Mouse (Mus musculus) spleen, postnatal 14 days (tissue): Measurements from ENCODE around the gene Kcnma1.

ENCODE experiments used
- DNase-seq, 2 experiments: peaks; one replicate each; pipeline ENCODE4 v3.0.0; 2021 to 2022; ENCODE audit warnings: low spot score in 2 of 2

The Kcnma1 gene

DNA sequence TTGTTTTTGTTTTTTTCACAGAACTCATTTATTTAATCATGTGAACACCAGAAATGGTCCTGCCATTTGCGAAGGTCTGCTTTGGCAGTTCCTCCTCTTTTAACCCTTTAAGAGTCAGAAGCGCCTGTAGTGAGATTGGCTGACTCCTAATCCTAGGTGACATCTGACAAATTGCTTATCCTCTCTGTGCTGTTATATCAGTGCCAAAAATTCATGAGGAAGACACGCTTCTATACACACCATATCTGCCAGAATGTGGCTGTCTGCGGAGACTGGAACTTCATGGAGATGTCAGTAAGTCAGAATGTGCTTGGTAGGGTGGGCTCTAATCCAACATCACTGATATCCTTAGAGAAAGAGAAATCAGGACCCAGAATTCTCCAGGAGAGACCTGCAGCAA lies 157.3 kb downstream of the Kcnma1 start:
- no peak for DNase-seq

DNA sequence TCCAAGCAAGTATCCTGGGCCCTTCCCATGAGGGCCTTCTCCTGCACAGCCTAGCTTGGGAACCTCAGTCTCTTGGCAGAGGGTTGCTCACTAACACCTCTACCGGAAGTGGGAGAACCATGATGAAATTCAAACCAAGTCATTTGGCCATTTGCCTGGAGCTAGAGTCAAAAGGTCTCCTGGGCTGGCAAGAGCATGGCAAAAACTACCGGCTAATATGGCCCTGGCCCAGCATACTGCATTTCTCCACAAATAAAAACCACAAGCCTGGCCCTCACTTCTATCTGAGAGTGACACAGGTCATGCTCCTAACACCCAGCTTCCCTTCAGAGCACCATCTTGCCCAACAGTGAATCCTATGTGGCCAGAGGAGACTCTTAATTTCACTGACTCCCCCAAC lies 159.3 kb downstream of the Kcnma1 start:
- no peak for DNase-seq

- DNase-seq, result no peak
Measured at GRCm38 (mm10) chr14:23848529-23849141, 165.7 kb downstream of the Kcnma1 start.

DNA sequence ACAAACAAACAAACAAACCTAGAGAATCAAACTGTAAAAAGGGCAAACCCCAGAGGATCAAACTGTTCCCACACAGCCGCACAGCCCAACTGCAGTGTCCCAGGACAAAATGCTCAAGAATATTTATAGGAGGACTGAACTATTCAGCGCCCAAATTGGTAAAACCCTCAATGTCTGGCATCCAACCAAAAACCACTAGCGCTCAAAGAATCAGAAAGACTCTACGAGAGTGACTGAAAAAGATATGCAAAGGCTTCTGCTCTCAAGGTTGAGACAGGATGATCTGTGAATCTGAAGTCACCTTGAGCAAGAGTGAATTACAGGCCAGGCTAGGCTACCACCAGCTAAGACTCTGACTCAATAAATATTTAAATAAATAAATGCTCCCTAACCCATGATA lies 167.6 kb downstream of the Kcnma1 start:
- no peak for DNase-seq

- no peak for DNase-seq
Measured at GRCm38 (mm10) chr14:23842025-23842424, 172.3 kb downstream of the Kcnma1 start.

DNA sequence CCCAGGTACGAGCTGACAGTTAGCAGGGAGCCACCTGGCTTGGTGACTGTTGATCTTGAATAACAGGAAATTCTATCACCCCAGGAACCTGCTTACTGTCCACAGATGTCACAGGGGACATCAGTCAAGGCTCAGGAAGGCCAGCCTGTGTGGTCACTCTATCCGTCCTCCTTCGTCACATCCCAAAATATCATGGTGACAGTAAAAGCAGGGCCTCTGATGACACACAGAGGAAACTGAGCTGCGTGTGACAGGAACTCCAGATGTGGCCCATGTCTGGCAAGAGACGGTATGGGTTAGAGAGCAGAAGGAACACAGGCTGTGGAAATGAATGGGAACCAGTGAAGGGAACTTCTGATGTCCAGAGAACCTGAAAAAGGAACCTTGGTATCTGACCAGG lies 174.7 kb downstream of the Kcnma1 start:
- DNase-seq, result no peak

DNA sequence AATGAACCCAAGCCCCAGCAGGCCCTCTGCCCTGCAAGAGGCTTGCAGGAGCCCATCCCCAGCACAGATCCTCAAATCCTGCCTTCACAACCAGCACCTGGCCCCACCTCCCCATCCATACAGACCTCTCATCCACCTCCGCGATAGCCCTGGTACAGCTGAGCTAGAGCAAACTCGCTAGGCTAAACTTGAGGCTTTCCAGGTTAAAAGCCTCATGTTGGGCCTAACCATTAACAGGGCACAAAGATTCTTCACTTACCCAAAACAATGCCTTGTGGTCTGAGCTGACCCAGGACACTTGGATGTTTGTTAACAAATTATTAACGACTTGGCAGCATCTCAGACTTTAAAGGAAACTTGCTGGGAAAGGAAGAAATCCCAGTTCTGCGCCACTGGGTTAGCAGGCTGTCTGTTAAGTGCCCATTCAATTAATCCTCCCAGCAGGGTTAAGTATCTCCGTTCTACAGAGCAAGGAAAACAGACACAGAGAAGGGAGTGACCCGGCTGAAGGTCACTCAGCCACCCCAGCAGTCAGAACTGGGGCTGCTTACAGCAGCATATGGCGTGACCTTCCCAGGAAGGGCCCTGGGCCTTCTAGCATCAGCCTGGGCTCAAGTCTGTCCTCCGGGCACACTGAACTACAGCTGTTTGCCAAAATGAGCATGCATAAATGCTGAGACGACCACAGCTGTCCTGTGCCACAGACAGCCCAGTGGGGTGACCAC lies 178.7 kb downstream of the Kcnma1 start:
- no peak for DNase-seq

GRCm38 (mm10) chr14:23831284-23831683 lies 183.0 kb downstream of the Kcnma1 start:
- no peak for DNase-seq

DNA sequence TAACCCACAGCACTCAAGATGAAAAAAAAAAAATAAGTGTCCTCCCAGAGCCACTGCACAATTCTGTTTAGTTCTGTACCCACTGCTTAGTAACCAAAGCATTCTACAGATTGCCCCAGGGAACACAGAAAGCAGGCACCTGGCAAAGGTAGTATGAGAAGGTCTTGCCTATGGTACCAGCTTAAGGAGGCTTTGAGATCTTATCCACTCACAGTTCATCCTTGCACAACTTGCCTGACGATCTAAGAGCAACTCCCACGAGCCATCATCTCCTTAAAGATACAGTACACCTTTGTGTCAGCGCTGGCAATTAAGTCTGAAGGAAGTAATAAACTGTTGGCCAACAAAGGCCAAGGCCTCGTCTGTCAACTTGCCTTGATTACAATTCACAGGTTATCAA lies 184.0 kb downstream of the Kcnma1 start:
- no peak for DNase-seq

- no peak for DNase-seq
Measured at GRCm38 (mm10) chr14:23828711-23829320, 185.5 kb downstream of the Kcnma1 start.

- no peak for DNase-seq
Measured at GRCm38 (mm10) chr14:23824937-23825336, 189.4 kb downstream of the Kcnma1 start.

GRCm38 (mm10) chr14:23824267-23824666 lies 190.0 kb downstream of the Kcnma1 start:
- no peak for DNase-seq

GRCm38 (mm10) chr14:23817585-23817984 lies 196.7 kb downstream of the Kcnma1 start:
- no peak for DNase-seq

DNA sequence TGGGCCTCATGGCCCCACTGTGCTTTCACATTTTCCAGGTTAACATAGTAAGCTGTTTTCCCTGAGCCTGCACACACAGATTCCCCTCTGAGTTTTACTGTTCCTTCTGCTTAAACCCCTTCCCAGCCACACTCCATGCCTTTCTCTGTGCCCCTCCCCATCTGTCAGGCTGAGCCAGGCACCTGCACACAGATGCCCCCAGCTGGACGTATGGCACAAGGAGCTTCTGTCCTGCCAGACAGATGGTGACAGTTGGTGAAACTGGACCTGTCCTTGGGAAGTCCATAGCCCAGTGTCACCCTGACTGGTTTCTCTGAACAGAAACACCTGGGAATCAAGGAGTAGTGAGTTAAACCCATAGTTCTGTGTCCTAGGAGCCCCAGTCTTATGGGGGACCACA lies 204.2 kb downstream of the Kcnma1 start:
- no peak for DNase-seq

DNA sequence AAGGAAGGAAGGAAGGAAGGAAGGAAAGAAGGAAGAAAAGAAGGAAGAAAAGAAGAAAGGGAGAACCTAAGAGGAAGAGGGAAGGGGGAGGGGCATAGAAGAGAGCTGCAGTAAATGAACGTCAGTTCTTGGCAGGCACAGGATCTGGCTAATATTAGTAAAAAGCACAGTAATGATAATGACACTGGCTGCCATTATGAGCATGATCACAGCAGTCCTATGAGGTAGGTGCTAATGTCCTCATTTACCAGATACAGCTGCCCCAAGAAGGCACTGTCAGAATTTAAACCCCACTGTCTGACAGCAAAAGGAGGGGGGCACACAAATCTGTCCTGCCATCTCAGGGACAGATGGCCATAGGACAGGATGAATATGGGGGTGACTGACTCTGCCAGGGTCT lies 205.2 kb downstream of the Kcnma1 start:
- no peak for DNase-seq

DNA sequence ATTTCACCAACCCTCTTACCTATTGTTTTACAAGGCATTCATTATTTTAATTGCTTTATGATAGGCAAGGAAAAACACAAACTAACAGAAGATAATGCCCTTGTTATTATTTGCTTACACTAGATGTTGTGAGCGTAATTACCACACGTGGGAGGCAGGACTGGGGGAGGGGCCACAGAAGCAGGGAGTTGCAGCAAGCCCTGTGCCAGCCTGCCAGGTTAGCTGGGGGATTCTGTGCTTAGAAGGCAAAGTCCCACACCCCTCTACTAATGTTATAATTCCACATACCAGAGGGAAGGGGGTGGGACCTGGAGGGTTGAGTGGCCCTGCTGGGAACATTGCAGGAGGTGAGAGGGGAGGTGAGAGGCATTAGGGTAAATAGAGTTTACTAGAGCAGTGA lies 207.9 kb downstream of the Kcnma1 start:
- no peak for DNase-seq

GRCm38 (mm10) chr14:23796878-23797277 lies 217.4 kb downstream of the Kcnma1 start:
- DNase-seq, result no peak

GRCm38 (mm10) chr14:23792674-23793073 lies 221.6 kb downstream of the Kcnma1 start:
- no peak for DNase-seq

DNA sequence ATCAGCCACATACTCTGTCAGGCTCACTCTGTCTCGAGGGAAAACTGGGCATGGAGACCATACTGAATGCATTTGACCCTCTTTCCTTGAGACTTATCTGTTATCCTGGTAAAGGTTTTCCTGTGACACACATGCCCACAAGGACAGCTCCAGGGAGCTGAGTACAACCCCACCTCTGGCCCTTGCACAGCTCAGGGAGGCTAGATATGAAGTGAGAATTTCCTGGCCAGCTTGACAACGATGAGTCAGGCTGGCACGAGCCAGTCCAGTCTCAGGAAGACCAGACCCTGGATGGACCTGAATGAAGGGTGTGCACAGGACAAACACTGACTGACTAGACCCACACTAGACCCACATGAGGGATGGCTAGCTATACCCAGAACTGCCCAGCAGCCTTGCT lies 222.2 kb downstream of the Kcnma1 start:
- DNase-seq, result no peak

- no peak for DNase-seq
Measured at GRCm38 (mm10) chr14:23791261-23791691, 223.0 kb downstream of the Kcnma1 start.

DNA sequence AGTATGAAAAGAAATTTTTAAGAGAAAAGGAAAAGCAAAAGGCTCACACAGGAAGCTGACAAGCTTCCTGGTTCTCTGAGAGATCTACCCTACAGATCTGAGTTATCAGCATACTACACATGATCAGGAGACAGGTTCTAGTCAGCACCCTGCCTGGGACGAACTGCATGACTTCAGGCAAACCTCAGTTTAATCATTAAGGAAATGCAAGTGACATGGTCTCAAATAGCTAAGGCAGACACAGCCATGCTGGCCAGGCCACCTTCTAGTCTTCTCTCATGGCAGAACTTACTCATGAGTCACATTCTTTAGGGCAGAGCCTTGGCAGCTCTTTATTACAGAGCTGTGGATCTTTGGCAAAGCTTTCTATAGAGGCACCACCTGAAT lies 227.6 kb downstream of the Kcnma1 start:
- DNase-seq, result no peak

- no peak for DNase-seq
Measured at GRCm38 (mm10) chr14:23785921-23786686, 228.2 kb downstream of the Kcnma1 start.
